Mouse (Mus musculus) megakaryocyte, embryonic 14.5 days (primary cell): Measurements from ENCODE around the gene Man1a2.

Experiments used
- FLI1 ChIP-seq: IDR thresholded peaks from 2 replicates; pipeline ENCODE4 v1.6.1; 2012; ENCODE audit warnings: low read length, inconsistent platforms, mixed read lengths
- GATA1 ChIP-seq: IDR thresholded peaks from 3 replicates; pipeline ENCODE4 v1.6.1; 2012; ENCODE audit warnings: mixed read lengths, low read length, inconsistent platforms, borderline replicate concordance

- no peak for TF ChIP-seq GATA1
- TF ChIP-seq FLI1: no peak
Observed at GRCm38 (mm10) chr3:100547162-100547912, 138.0 kb downstream of the Man1a2 start.
